Mouse (Mus musculus): ENCODE data around the gene Ints13. TPM values are rescaled to one million over a fixed set of nuclear protein-coding genes. Genes with fewer than 3 reads are reported as not detected.
A peak's percentile ranks its signal among the peaks of the same experiment; 100 is the strongest.

Ints13 gene
- polyA plus RNA-seq, 1 experiment from 2014 or later = 100 TPM

- peaks cover 9% of the 10 kb centered on the region; the same call in 1 of the 2 replicates for H3K36me3 ChIP-seq (ENCODE audit: control insufficient read depth, insufficient read depth, low read length)
- 87% methylated on average over 10 of the region's 10 CpGs for WGBS
Measured at GRCm38 (mm10) chr6:146603651-146604050, 26.0 kb upstream of the Ints13 start.

DNA sequence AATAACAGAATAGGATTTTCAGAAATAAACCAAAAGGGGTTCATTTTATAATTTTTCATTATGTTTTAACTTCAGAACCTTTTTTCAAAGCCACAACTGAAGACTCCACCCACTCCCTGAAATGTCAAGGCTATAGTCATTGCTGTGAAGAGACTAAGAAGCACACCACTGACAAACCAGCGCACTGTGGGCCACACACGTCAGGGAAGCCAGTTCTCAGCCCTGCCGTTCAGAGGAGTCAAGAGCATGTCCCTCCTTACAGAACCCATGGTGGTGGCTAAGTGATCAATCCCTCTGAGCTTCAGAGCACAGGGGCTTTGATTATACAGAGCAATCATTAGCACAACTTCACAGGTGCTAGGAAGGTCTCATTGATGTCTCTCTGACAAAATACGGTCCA lies 25.0 kb upstream of the Ints13 start:
- DNase-seq (ENCODE audit: low spot score) (no peak), ATAC-seq (ENCODE audit: insufficient number of reproducible peaks, low FRiP score, low TSS enrichment, low read depth) (no peak)
- 82% methylated on average over 4 of the region's 4 CpGs for WGBS
- H3K4me1 ChIP-seq (ENCODE audit: control insufficient read depth, insufficient read depth, low read length) = no peaks in the 10 kb centered on the region
- H3K9ac ChIP-seq (ENCODE audit: low read length) = no peak overlapping the region
- H3K27me3 ChIP-seq (ENCODE audit: control insufficient read depth, insufficient read depth, low read length) = no peaks in the 10 kb centered on the region
- no peaks in the 10 kb centered on the region for H3K9me3 ChIP-seq (ENCODE audit: control insufficient read depth, low read length)
- no peak overlapping the region for H3K4me2 ChIP-seq (ENCODE audit: low read depth, severe bottlenecking)
- H3K27ac ChIP-seq (replicated peaks; ENCODE audit: low read depth, low read length) = no peak overlapping the region
- H3K36me3 ChIP-seq (ENCODE audit: control insufficient read depth, insufficient read depth, low read length) = peaks cover 9% of the 10 kb centered on the region; the same call in 1 of the 2 replicates
- H3K4me3 ChIP-seq (ENCODE audit: low read depth, low read length) = no peak overlapping the region

More at GRCm38 (mm10) chr6:146603651-146604050, 26.0 kb upstream of the Ints13 start:
- Histone ChIP-seq H3K9ac (ENCODE audit: low read length) (no peak overlapping the region), H3K27ac (replicated peaks; ENCODE audit: low read depth, low read length) (no peak overlapping the region), H3K4me3 (ENCODE audit: low read depth, low read length) (no peak overlapping the region), H3K27me3 (ENCODE audit: control insufficient read depth, insufficient read depth, low read length) (no peaks in the 10 kb centered on the region), H3K4me1 (ENCODE audit: control insufficient read depth, insufficient read depth, low read length) (no peaks in the 10 kb centered on the region), H3K4me2 (ENCODE audit: low read depth, severe bottlenecking) (no peak overlapping the region), H3K9me3 (ENCODE audit: control insufficient read depth, low read length) (no peaks in the 10 kb centered on the region)
- no peak for ATAC-seq (ENCODE audit: insufficient number of reproducible peaks, low FRiP score, low TSS enrichment, low read depth)
- DNase-seq (ENCODE audit: low spot score) = no peak

- no peak overlapping the region for H3K4me2 ChIP-seq (ENCODE audit: low read depth, severe bottlenecking)
- DNase-seq (ENCODE audit: low spot score) (no peak), ATAC-seq (ENCODE audit: insufficient number of reproducible peaks, low FRiP score, low TSS enrichment, low read depth) (no peak)
- H3K27me3 ChIP-seq (ENCODE audit: control insufficient read depth, insufficient read depth, low read length) = no peaks in the 10 kb centered on the region
- H3K4me3 ChIP-seq (ENCODE audit: low read depth, low read length) = no peak overlapping the region
- no peak overlapping the region for H3K9ac ChIP-seq (ENCODE audit: low read length)
- H3K27ac ChIP-seq (replicated peaks; ENCODE audit: low read depth, low read length) = no peak overlapping the region
- H3K36me3 ChIP-seq (ENCODE audit: control insufficient read depth, insufficient read depth, low read length) = peaks cover 10% of the 10 kb centered on the region
- no peaks in the 10 kb centered on the region for H3K9me3 ChIP-seq (ENCODE audit: control insufficient read depth, low read length)
- H3K4me1 ChIP-seq (ENCODE audit: control insufficient read depth, insufficient read depth, low read length) = no peaks in the 10 kb centered on the region
- 94% methylated on average over 5 of the region's 5 CpGs for WGBS
Measured at GRCm38 (mm10) chr6:146585134-146585533, 7.5 kb upstream of the Ints13 start.

GRCm38 (mm10) chr6:146583366-146584046 lies 5.9 kb upstream of the Ints13 start:
- Histone ChIP-seq H3K36me3 (ENCODE audit: control insufficient read depth, insufficient read depth, low read length) (peaks cover 9% of the 10 kb centered on the region), H3K27me3 (ENCODE audit: control insufficient read depth, insufficient read depth, low read length) (no peaks in the 10 kb centered on the region), H3K27ac (replicated peaks; ENCODE audit: low read depth, low read length) (no peak overlapping the region), H3K4me2 (ENCODE audit: low read depth, severe bottlenecking) (no peak overlapping the region), H3K9ac (ENCODE audit: low read length) (no peak overlapping the region), H3K4me3 (ENCODE audit: low read depth, low read length) (no peak overlapping the region), H3K9me3 (ENCODE audit: control insufficient read depth, low read length) (no peaks in the 10 kb centered on the region), H3K4me1 (ENCODE audit: control insufficient read depth, insufficient read depth, low read length) (peaks cover 3% of the 10 kb centered on the region; the same call in 1 of the 2 replicates)
- DNase-seq (ENCODE audit: low spot score) = no peak
- no peak for ATAC-seq (ENCODE audit: insufficient number of reproducible peaks, low FRiP score, low TSS enrichment, low read depth)
- 89% methylated on average over 2 of the region's 2 CpGs for WGBS

- Histone ChIP-seq H3K27me3 (ENCODE audit: control insufficient read depth, insufficient read depth, low read length) (no peaks in the 10 kb centered on the region), H3K9me3 (ENCODE audit: control insufficient read depth, low read length) (no peaks in the 10 kb centered on the region), H3K4me1 (ENCODE audit: control insufficient read depth, insufficient read depth, low read length) (peaks cover 11% of the 10 kb centered on the region; the same call in 1 of the 2 replicates), H3K4me2 (ENCODE audit: low read depth, severe bottlenecking) (no peak overlapping the region), H3K4me3 (ENCODE audit: low read depth, low read length) (no peak overlapping the region), H3K9ac (ENCODE audit: low read length) (no peak overlapping the region), H3K27ac (replicated peaks; ENCODE audit: low read depth, low read length) (no peak overlapping the region), H3K36me3 (ENCODE audit: control insufficient read depth, insufficient read depth, low read length) (0 out of 2 replicates have a peak, but pooled peaks cover 2% of the 10 kb centered on the region)
- DNase-seq (ENCODE audit: low spot score) (no peak), ATAC-seq (ENCODE audit: insufficient number of reproducible peaks, low FRiP score, low TSS enrichment, low read depth) (no peak)
- WGBS = 31% methylated on average over 2 of the region's 2 CpGs
Measured at GRCm38 (mm10) chr6:146580381-146580926, 2.8 kb upstream of the Ints13 start.

DNA sequence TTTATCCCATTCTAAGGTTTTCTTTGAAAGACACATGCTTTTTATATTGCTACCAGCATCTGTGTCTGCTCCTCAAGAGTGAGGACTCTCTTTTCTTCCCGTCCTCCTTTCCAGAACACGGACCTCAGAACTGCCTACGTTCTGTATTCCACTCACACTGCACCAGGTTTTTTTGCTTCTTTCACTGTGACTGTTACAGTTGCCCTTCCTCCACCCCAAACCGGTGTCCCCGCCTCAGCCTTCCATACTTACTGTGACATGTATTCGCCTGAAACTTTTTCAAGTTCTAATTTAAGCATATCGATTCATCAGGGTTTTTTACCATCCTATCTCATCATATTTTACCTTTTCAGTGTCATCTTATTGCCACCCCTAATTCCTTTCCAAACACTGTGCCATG lies 951 bp upstream of the Ints13 start:
- 15% methylated on average over 7 of the region's 7 CpGs for WGBS
- peak; percentile 23 for DNase-seq (ENCODE audit: low spot score)

GRCm38 (mm10) chr6:146578111-146578531 lies 486 bp upstream of the Ints13 start:
- no peaks in the 10 kb centered on the region for H3K9me3 ChIP-seq (ENCODE audit: control insufficient read depth, low read length)
- H3K27ac ChIP-seq (replicated peaks; ENCODE audit: low read depth, low read length) = peak overlapping the region; percentile 70
- WGBS = under 1% methylated on average over 22 of the region's 22 CpGs
- peak overlapping the region; percentile 95 for H3K9ac ChIP-seq (ENCODE audit: low read length)
- H3K27me3 ChIP-seq (ENCODE audit: control insufficient read depth, insufficient read depth, low read length) = no peaks in the 10 kb centered on the region
- H3K36me3 ChIP-seq (ENCODE audit: control insufficient read depth, insufficient read depth, low read length) = 0 out of 2 replicates have a peak, but pooled peaks cover 2% of the 10 kb centered on the region
- ATAC-seq (ENCODE audit: insufficient number of reproducible peaks, low FRiP score, low TSS enrichment, low read depth) (peak; percentile 49; the same call in 1 of the 2 replicates), DNase-seq (ENCODE audit: low spot score) (peak; percentile 71)
- H3K4me3 ChIP-seq (ENCODE audit: low read depth, low read length) = peak overlapping the region; percentile 96
- peak overlapping the region; percentile 43 for H3K4me2 ChIP-seq (ENCODE audit: low read depth, severe bottlenecking)
- H3K4me1 ChIP-seq (ENCODE audit: control insufficient read depth, insufficient read depth, low read length) = peaks cover 11% of the 10 kb centered on the region; the same call in 1 of the 2 replicates

More for the DNA sequence above, 951 bp upstream of the Ints13 start:
- H3K9ac ChIP-seq (ENCODE audit: low read length) = peak overlapping the region; percentile 95
- no peak overlapping the region for H3K27ac ChIP-seq (replicated peaks; ENCODE audit: low read depth, low read length)
- H3K4me2 ChIP-seq (ENCODE audit: low read depth, severe bottlenecking) = peak overlapping the region; percentile 43
- no peaks in the 10 kb centered on the region for H3K9me3 ChIP-seq (ENCODE audit: control insufficient read depth, low read length)
- peak overlapping the region; percentile 96 for H3K4me3 ChIP-seq (ENCODE audit: low read depth, low read length)
- ATAC-seq (ENCODE audit: insufficient number of reproducible peaks, low FRiP score, low TSS enrichment, low read depth) = no peak
- peaks cover 11% of the 10 kb centered on the region; the same call in 1 of the 2 replicates for H3K4me1 ChIP-seq (ENCODE audit: control insufficient read depth, insufficient read depth, low read length)
- 0 out of 2 replicates have a peak, but pooled peaks cover 2% of the 10 kb centered on the region for H3K36me3 ChIP-seq (ENCODE audit: control insufficient read depth, insufficient read depth, low read length)
- H3K27me3 ChIP-seq (ENCODE audit: control insufficient read depth, insufficient read depth, low read length) = no peaks in the 10 kb centered on the region

GRCm38 (mm10) chr6:146576903-146577302 lies 732 bp downstream of the Ints13 start, which contains the start of gene Fgfr1op2:
TSS of gene Fgfr1op2 (plus strand) at chr6:146577203.
- Histone ChIP-seq H3K36me3 (ENCODE audit: control insufficient read depth, insufficient read depth, low read length) (0 out of 2 replicates have a peak, but pooled peaks cover 2% of the 10 kb centered on the region), H3K4me3 (ENCODE audit: low read depth, low read length) (peak within 1 kb of the TSS; percentile 96), H3K27me3 (ENCODE audit: control insufficient read depth, insufficient read depth, low read length) (no peaks in the 10 kb centered on the region), H3K4me2 (ENCODE audit: low read depth, severe bottlenecking) (peak within 1 kb of the TSS; percentile 73), H3K9me3 (ENCODE audit: control insufficient read depth, low read length) (no peaks in the 10 kb centered on the region), H3K9ac (ENCODE audit: low read length) (peak within 1 kb of the TSS; percentile 95), H3K27ac (replicated peaks; ENCODE audit: low read depth, low read length) (peak within 1 kb of the TSS; percentile 70), H3K4me1 (ENCODE audit: control insufficient read depth, insufficient read depth, low read length) (peaks cover 11% of the 10 kb centered on the region; the same call in 1 of the 2 replicates)
- DNase-seq (ENCODE audit: low spot score) = no peak
- ATAC-seq (ENCODE audit: insufficient number of reproducible peaks, low FRiP score, low TSS enrichment, low read depth) = no peak; the same call in 1 of the 2 replicates
- WGBS = under 1% methylated on average over 13 of the region's 13 CpGs
